Mouse (Mus musculus) v-Abl transformed pro-B cells (cell line): Measurements from ENCODE around the gene Fbxo40.

Source experiments
- in situ Hi-C, 2 experiments: fragments of 400-800 bp; cut with MboI; formaldehyde crosslinking; loops; one replicate each; pipeline ENCODE4 v1.15.1; 2025; ENCODE audit not compliant: unreplicated experiment in 2 of 2

The Fbxo40 gene

GRCm38 (mm10) chr16:36989999-36990625 is at the start of gene Fbxo40:
Fbxo40 (minus strand) TSS chr16:36990467.
- in situ Hi-C loops: no loop called here

DNA sequence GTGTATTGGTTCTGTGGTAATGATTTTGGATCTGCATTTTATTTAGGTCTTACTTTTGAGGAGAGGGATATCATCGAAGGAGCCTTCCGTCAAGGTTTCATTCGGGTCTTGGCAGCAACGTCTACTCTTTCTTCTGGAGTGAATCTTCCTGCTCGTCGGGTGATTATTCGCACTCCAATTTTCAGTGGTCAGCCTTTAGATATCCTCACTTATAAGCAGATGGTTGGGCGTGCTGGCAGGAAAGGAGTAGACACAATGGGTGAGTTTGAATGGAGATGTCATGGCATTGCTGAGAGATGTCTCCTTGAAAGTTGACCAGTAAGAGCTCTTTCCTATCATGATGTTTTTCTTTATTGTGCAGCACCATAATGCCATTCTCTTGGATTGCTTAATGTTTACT is 44.5 kb upstream of the Fbxo40 start:
- in situ Hi-C loops: no loop called here

GRCm38 (mm10) chr16:37031996-37032395 is 41.7 kb upstream of the Fbxo40 start:
- in situ Hi-C loops: no loop called here

GRCm38 (mm10) chr16:37027581-37027980 is 37.3 kb upstream of the Fbxo40 start:
- in situ Hi-C loops: no loop called here

DNA sequence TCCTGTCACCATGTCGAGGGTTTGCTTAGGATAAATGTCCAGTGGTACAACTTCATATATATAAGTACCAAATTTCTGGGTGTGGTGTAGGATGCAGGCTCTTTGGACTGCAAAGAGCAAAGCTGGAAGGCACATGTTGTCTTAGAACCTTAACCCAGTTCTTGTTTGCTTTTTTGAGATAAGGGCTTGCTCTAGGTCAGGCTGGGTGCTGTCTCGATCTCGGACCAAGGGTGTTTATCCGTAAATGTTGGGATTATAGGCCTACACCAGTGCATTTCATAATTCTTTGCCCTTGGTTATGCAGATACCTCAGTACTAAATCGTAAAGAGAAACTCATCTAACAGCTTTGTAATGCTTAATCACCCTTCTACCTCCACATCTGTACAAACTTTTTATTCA is 22.1 kb upstream of the Fbxo40 start:
- in situ Hi-C loops: loop anchor here in 1 of 2 experiments (5.0 to 25.0 kb wide), 4 partner anchors 190 to 1650 kb away; partner anchors contain the start of genes Ndufb4 and Sec22a

GRCm38 (mm10) chr16:37011922-37012289 is 21.6 kb upstream of the Fbxo40 start:
- in situ Hi-C loops: loop anchor here in 1 of 2 experiments (5.0 to 25.0 kb wide), 4 partner anchors 190 to 1650 kb away; partner anchors contain the start of genes Ndufb4 and Sec22a

GRCm38 (mm10) chr16:37011061-37011921 is 21.0 kb upstream of the Fbxo40 start, which contains the start of gene Polq:
Polq (plus strand) TSS chr16:37011786.
- in situ Hi-C loops: loop anchor here in 1 of 2 experiments (5.0 to 25.0 kb wide), 4 partner anchors 189 to 1649 kb away; partner anchors contain the start of genes Ndufb4 and Sec22a

DNA sequence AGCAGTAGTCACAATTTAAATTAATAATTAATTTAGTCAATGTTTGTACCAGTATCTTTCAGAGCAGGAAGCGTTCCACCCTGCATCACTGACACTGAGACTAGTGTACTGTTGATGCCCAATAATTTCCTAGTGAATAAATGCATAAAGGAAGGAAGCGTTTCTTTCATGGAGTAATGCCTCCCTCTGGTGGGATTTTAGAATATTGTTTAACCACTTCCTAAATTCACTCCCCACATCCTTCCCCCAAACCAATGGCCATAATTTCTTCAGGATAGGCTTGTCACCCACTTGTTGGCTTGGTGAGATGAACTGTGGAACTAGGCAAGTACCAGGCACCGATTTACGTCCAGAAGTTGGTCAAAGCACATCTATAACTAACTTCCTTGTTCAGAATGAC is 20.1 kb upstream of the Fbxo40 start:
- in situ Hi-C loops: loop anchor here in 1 of 2 experiments (5.0 to 25.0 kb wide), 4 partner anchors 188 to 1648 kb away; partner anchors contain the start of genes Ndufb4 and Sec22a

- in situ Hi-C loops: loop anchor here (5.0 to 25.0 kb wide), 6 partner anchors 122 to 1647 kb away; partner anchors contain the start of gene Sec22a (in 1 of the 2)
These were observed 19.0 kb upstream of the Fbxo40 start for GRCm38 (mm10) chr16:37009262-37009661.

DNA sequence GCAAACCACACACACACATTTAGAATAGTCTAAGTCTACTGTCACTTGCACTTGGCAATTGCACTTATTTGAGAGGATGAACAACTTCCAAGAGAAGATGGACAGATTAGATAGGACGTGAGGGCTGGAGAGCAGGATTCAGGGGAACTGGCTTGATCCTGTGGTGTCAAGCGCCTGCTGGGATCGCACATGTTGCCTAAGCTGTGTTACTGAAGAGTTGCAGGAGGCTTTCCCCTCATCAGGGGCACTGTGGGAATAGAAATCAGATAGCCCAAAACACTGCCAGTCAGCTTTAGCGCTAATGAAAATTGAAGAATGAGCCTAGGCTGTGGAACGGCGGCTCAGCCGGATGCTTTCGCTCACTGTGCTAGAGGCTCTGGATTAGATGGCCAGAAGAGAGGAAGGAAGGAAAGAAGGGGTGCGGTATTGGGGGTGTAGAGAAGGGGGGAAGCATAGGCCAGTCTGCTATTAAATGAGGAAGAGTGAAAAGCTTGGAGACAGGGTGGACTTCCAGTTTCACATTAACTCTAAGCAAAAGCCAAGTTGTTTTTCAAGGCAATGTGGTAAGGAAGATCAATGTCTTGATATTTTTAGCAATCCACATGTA is 9.2 kb upstream of the Fbxo40 start:
- in situ Hi-C loops: no loop called here

DNA sequence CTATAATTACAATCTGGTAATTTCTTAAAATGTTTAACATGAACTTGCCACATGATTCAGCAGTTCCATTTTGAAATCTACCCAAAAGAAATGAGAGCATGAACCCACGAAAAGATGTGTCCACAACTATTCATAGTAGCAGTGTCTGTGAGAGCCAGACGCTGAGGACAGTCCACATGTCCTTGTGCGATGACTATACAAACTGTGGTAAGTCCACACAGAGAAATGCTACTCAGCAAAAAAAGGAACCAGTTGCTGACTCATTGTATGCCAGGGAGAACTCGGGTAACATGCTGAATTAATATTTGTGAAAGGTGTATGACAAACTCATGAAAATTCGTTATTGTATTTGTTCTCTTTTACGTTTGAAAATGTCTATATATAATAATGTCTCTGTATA is 7.4 kb upstream of the Fbxo40 start:
- in situ Hi-C loops: no loop called here

DNA sequence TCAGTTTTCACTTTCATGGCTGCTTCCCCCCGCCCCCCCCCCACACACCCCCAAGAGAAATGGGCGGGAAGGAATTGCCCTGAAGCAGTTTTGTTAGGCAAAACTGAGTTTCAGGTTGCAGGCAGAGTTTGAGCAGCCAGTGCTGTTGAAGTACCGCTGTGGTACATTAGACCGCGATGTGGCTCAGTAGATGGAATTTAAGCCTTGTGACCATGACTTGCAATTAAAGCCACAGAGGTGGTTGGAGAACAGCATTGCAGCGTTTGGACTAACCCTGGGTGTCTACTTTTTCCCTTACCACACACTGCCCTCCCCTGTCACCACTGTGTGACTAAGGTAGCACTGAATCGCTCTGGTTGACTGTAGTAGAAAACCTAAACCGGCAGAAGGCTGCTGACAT is 774 bp downstream of the Fbxo40 start:
- in situ Hi-C loops: no loop called here

DNA sequence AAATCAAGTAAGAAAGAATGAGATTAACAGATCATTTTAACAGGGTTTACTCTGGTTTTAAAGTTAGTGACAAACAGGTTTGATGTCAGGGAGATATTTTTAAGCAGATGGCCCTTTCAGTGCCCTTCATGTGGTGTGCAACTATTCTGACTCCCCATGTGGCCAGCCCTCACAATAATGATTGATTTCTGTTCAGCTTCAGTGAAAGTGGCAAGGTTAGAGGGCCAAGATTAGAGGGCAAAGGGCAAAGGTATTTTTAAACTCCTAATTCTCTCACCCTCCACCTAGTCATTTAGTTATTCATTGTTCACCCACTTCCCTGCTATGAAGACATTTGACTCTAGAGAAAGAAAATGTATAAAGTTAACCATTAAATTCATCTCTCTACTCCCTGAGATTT is 2.2 kb downstream of the Fbxo40 start:
- in situ Hi-C loops: no loop called here

DNA sequence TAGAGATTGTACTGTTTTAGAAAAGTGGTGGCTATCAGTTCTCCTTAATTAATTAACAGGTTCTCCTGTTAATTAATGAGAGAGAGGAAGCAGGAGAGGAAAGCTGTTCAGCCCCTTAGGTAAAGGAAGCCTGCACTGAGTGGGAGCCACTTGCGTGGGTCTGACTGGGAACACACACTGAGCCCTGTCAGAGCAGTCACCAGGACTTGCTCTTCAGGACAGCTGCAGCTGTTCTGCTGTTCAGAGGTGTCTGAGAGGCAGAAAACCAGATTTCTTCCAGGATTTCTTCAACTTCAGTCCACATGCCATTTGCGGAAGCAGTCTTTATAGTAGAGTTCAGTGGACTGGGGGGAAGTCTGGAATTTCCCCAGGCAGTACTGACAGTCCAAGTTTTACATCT is 2.9 kb downstream of the Fbxo40 start:
- in situ Hi-C loops: no loop called here

DNA sequence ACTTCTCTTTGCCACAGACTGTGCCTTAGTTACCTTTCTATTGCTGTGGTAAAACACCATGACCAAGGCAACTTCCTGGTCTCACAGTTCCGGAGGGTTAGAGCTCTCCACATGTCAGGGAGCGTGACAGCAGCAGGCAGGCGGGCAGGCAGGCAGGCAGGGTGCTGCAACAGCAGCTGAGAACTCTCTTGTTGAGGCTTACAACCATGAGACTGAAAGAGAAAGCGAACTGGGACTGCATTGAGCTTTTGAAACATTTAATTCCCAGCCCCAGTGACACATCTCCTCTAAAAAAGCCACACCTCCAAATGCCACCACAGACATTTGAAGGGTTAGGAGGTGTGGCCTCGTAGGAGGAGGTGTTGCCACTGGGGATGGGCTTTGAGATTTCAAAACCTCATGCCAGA is 4.6 kb downstream of the Fbxo40 start:
- in situ Hi-C loops: no loop called here

GRCm38 (mm10) chr16:36983796-36984195 is 6.5 kb downstream of the Fbxo40 start:
- in situ Hi-C loops: no loop called here

GRCm38 (mm10) chr16:36979127-36979526 is 11.1 kb downstream of the Fbxo40 start:
- in situ Hi-C loops: no loop called here

- in situ Hi-C loops: no loop called here
These were observed 26.9 kb downstream of the Fbxo40 start for GRCm38 (mm10) chr16:36963415-36963814.

DNA sequence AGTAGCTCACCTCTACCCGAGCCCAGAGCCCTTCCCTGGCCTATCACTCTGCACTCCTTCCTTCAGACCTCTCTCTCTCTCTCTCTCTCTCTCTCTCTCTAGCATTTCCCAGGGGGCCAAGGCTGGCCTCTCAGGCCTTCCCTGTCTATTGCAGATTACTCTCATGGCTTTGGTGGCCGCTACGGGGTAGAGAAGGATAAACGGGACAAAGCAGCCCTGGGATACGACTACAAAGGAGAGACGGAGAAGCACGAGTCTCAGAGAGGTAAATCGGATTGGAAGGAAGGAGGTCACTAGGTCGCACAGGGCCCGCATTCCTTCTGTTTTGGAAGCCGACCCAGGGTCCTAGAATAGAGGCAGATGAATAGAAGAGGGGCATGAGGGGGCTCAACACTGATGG is 35.2 kb downstream of the Fbxo40 start:
- in situ Hi-C loops: no loop called here

GRCm38 (mm10) chr16:36951029-36951428 is 39.2 kb downstream of the Fbxo40 start:
- in situ Hi-C loops: no loop called here
